In genomic region chr4:103619946-103620371, GRCm38 (mm10) we compare ENCODE assay signal across 9 mouse cellular contexts. TPM values are rescaled to one million over a fixed set of nuclear protein-coding genes. Genes with fewer than 3 reads are reported as not detected.
DNase-seq lines count a peak whose midpoint lies in the region; ATAC-seq and TF ChIP-seq lines count a peak whose summit lies in the region.
"Had no signal": no experiment of that assay in that cellular context is flagged by ENCODE, and none has a peak within 500 bp of the region (broad histone marks: within the 10 kb centered on the region; RNA-seq: fewer than 3 reads in every experiment).

No protein-coding gene starts in this region.

- peak overlapping the region; percentile 68 for H3K27ac ChIP-seq in cortical plate, adult 2 months (ENCODE audit: insufficient read depth, low read length)
- H3K27ac ChIP-seq in limb, embryonic 11.5 days (replicated peaks; ENCODE audit: low read depth, low read length), result no peak overlapping the region
- H3K27ac ChIP-seq in thymus, adult 2 months (ENCODE audit: control insufficient read depth, insufficient read depth, low read length), result no peak overlapping the region
- H3K27ac ChIP-seq: liver, embryonic 14.5 days had no signal

- H3K4me2 ChIP-seq in limb, embryonic 11.5 days (ENCODE audit: low read depth, severe bottlenecking), result peak overlapping the region; percentile 61

- no peaks in the 10 kb centered on the region for H3K9me3 ChIP-seq in limb, embryonic 11.5 days (ENCODE audit: control insufficient read depth, low read length)

- peak overlapping the region; percentile 94 for H3K4me3 ChIP-seq in cortical plate, adult 2 months (ENCODE audit: insufficient read depth, low read length)
- H3K4me3 ChIP-seq in limb, embryonic 11.5 days (ENCODE audit: low read depth, low read length), result peak overlapping the region; percentile 31
- no peak overlapping the region for H3K4me3 ChIP-seq in thymus, adult 2 months (ENCODE audit: control insufficient read depth, insufficient read depth, low read length)

- TF ChIP-seq POLR2A in cortical plate, adult 2 months (IDR thresholded peaks at IDR 0.05; ENCODE audit: extremely low read depth, insufficient read depth, low read length), result no peak
- no peak for TF ChIP-seq POLR2A in thymus, adult 2 months (IDR thresholded peaks at IDR 0.05; ENCODE audit: control insufficient read depth, extremely low read depth, insufficient read depth, low read length, poor library complexity)

- WGBS in limb, embryonic 11.5 days, result under 1% methylated on average over 28 of the region's 28 CpGs
- WGBS in thymus, adult 2 months, result 6% methylated on average over 28 of the region's 28 CpGs

- no peak overlapping the region for H3K9ac ChIP-seq in limb, embryonic 11.5 days (ENCODE audit: low read length)
- H3K9ac ChIP-seq: liver, embryonic 14.5 days had no signal

- peaks cover 2% of the 10 kb centered on the region; the same call in 1 of the 2 replicates for H3K4me1 ChIP-seq in cortical plate, adult 2 months (ENCODE audit: control insufficient read depth, insufficient read depth, low read length)
- H3K4me1 ChIP-seq in limb, embryonic 11.5 days (ENCODE audit: control insufficient read depth, insufficient read depth, low read length), result no peaks in the 10 kb centered on the region; the same call in 1 of the 2 replicates
- H3K4me1 ChIP-seq in thymus, adult 2 months (replicated peaks; ENCODE audit: control insufficient read depth, insufficient read depth, low read length), result no peaks in the 10 kb centered on the region

- 0 out of 2 replicates have a peak, but pooled peaks have one; percentile 22 for ATAC-seq in granulocyte monocyte progenitor cell, adult 5-6 weeks (replicated peaks; ENCODE audit: poor library complexity, severe bottlenecking)
- ATAC-seq in limb, embryonic 11.5 days (ENCODE audit: insufficient number of reproducible peaks, low FRiP score, low TSS enrichment, low read depth), result no peak

- no peak for TF ChIP-seq CTCF in cortical plate, adult 2 months (IDR thresholded peaks at IDR 0.05; ENCODE audit: extremely low read depth, insufficient read depth, low read length)
- TF ChIP-seq CTCF in thymus, adult 2 months (IDR thresholded peaks at IDR 0.05; ENCODE audit: borderline replicate concordance, control insufficient read depth, extremely low read depth, insufficient read depth, low read length, poor library complexity), result no peak

- DNase-seq in layer of hippocampus, postnatal 10 days (ENCODE audit: low spot score in 2 of 2), result peak; percentile 38 to 54
- DNase-seq in layer of hippocampus, adult 9-11 months, result no peak
- DNase-seq in limb, embryonic 11.5 days (ENCODE audit: low spot score), result peak; percentile 53
- peak; percentile 72 for DNase-seq in right cerebral cortex, postnatal 25 days
- DNase-seq in urinary bladder, postnatal 4 days (ENCODE audit: low spot score in 2 of 2), result no peak
- DNase-seq in thymus, adult 2 months, result no peak

- peaks cover 47% of the 10 kb centered on the region for H3K27me3 ChIP-seq in limb, embryonic 11.5 days (ENCODE audit: control insufficient read depth, insufficient read depth, low read length)
- no peaks in the 10 kb centered on the region; the same call in 1 of the 2 replicates for H3K27me3 ChIP-seq in thymus, adult 2 months (ENCODE audit: control insufficient read depth, insufficient read depth, low read length)

- no peaks in the 10 kb centered on the region for H3K36me3 ChIP-seq in limb, embryonic 11.5 days (ENCODE audit: control insufficient read depth, insufficient read depth, low read length)
- H3K36me3 ChIP-seq in thymus, adult 2 months (ENCODE audit: control insufficient read depth, insufficient read depth, low read length), result no peaks in the 10 kb centered on the region

RNA-seq across cellular contexts. Expression of gene Dab1, which starts 0.8 kb away (rescaled TPM):
- 100 to 1,000 TPM; 147 to 158 TPM for total RNA-seq in layer of hippocampus, postnatal 10 days (2021)
- 42.9 and 46.4 TPM in 2 replicates for polyA plus RNA-seq in cortical plate, adult 2 months (2012; rRNA removed)
- not detected in 2 replicates for total RNA-seq in granulocyte monocyte progenitor cell, adult 5-6 weeks (2014; fragmentation: Nextera tagmentation)
- not detected in 2 replicates for total RNA-seq in granulocyte monocyte progenitor cell, adult 5-6 weeks (2017)
- 14.4 and 17.1 TPM in 2 replicates for polyA plus RNA-seq in limb, embryonic 11.5 days (2014; fragmentation: Nextera tagmentation; extraction: Ambion mirVana)
- polyA plus RNA-seq in thymus, adult 2 months (2012; rRNA removed), result 0.28 and 0.33 TPM in 2 replicates

Comparison
In these comparisons a context has a peak if more than half of its experiments do, and no peak if none do; other contexts are left out.
1. DNase-seq: peak in layer of hippocampus, postnatal 10 days (2 of 2), limb, embryonic 11.5 days (single experiment) and right cerebral cortex, postnatal 25 days (single experiment); none in layer of hippocampus, adult 9-11 months (single experiment), urinary bladder, postnatal 4 days (0 of 2) and thymus, adult 2 months (single experiment).
2. RNA of gene Dab1, which starts 0.8 kb away (polyA plus RNA-seq): 42.9 to 46.4 TPM in cortical plate, adult 2 months and 14.4 to 17.1 TPM in limb, embryonic 11.5 days; 0.28 to 0.33 TPM in thymus, adult 2 months; every median in the first group is over 10 times any median in the second.